Mouse (Mus musculus): ENCODE results near the gene Zbtb7b. TPM values are rescaled to one million over a fixed set of nuclear protein-coding genes. Genes with fewer than 3 reads are reported as not detected.

The Zbtb7b gene
- polyA plus RNA-seq, 1 experiment from 2014 or later, result 0.69 TPM

- H3K4me3 ChIP-seq, result no peak overlapping the region
- H3K36me3 ChIP-seq (replicated peaks), result peaks cover 53% of the 10 kb centered on the region
These were observed 30.0 kb upstream of the Zbtb7b start for GRCm38 (mm10) chr3:89424416-89425140.

GRCm38 (mm10) chr3:89422556-89423205, 28.1 kb upstream of the Zbtb7b start:
- H3K4me1 ChIP-seq, result peaks cover 46% of the 10 kb centered on the region
- 80% methylated on average over 6 of the region's 6 CpGs for WGBS

More at GRCm38 (mm10) chr3:89424416-89425140, 30.0 kb upstream of the Zbtb7b start:
- Histone ChIP-seq H3K4me1 (peaks cover 41% of the 10 kb centered on the region), H3K9me3 (no peaks in the 10 kb centered on the region), H3K27ac (no peak overlapping the region), H3K27me3 (ENCODE audit: poor library complexity, severe bottlenecking) (no peaks in the 10 kb centered on the region)
- DNase-seq (ENCODE audit: extremely low spot score, low spot score), result no peak
- 95% methylated on average over 5 of the region's 5 CpGs for WGBS

GRCm38 (mm10) chr3:89421810-89422473, 27.4 kb upstream of the Zbtb7b start:
- H3K36me3 ChIP-seq (replicated peaks), result peaks cover 40% of the 10 kb centered on the region
- H3K9me3 ChIP-seq, result no peaks in the 10 kb centered on the region
- no peaks in the 10 kb centered on the region for H3K27me3 ChIP-seq (ENCODE audit: poor library complexity, severe bottlenecking)
- WGBS, result 5% methylated on average over 22 of the region's 22 CpGs
- peak overlapping the region; percentile 86 for H3K27ac ChIP-seq
- H3K4me1 ChIP-seq, result peaks cover 52% of the 10 kb centered on the region
- DNase-seq (ENCODE audit: extremely low spot score, low spot score), result no peak
- peak overlapping the region; percentile 52 for H3K4me3 ChIP-seq

More at GRCm38 (mm10) chr3:89422556-89423205, 28.1 kb upstream of the Zbtb7b start:
- H3K9me3 ChIP-seq, result no peaks in the 10 kb centered on the region
- DNase-seq (ENCODE audit: extremely low spot score, low spot score), result no peak
- H3K27me3 ChIP-seq (ENCODE audit: poor library complexity, severe bottlenecking), result no peaks in the 10 kb centered on the region
- peaks cover 47% of the 10 kb centered on the region for H3K36me3 ChIP-seq (replicated peaks)
- peak overlapping the region; percentile 52 for H3K4me3 ChIP-seq
- H3K27ac ChIP-seq, result peak overlapping the region; percentile 86

- peaks cover 38% of the 10 kb centered on the region for H3K36me3 ChIP-seq (replicated peaks)
- 2% methylated on average over 11 of the region's 11 CpGs for WGBS
- H3K27ac ChIP-seq, result peak overlapping the region; percentile 86
- H3K27me3 ChIP-seq (ENCODE audit: poor library complexity, severe bottlenecking), result no peaks in the 10 kb centered on the region
- peak overlapping the region; percentile 52 for H3K4me3 ChIP-seq
- H3K9me3 ChIP-seq, result no peaks in the 10 kb centered on the region
- H3K4me1 ChIP-seq, result peaks cover 59% of the 10 kb centered on the region
- peak; percentile 73 for DNase-seq (ENCODE audit: extremely low spot score, low spot score)
These were observed 26.6 kb upstream of the Zbtb7b start for GRCm38 (mm10) chr3:89421002-89421774.

GRCm38 (mm10) chr3:89420421-89420820, 25.8 kb upstream of the Zbtb7b start:
- H3K27me3 ChIP-seq (ENCODE audit: poor library complexity, severe bottlenecking), result no peaks in the 10 kb centered on the region
- H3K27ac ChIP-seq, result peak overlapping the region; percentile 86
- H3K9me3 ChIP-seq, result no peaks in the 10 kb centered on the region
- peaks cover 61% of the 10 kb centered on the region for H3K4me1 ChIP-seq
- peak overlapping the region; percentile 52 for H3K4me3 ChIP-seq
- no peak for DNase-seq (ENCODE audit: extremely low spot score, low spot score)
- H3K36me3 ChIP-seq (replicated peaks), result peaks cover 40% of the 10 kb centered on the region
- 61% methylated on average over 2 of the region's 2 CpGs for WGBS

- 31% methylated on average over 3 of the region's 3 CpGs for WGBS
- DNase-seq (ENCODE audit: extremely low spot score, low spot score), result no peak
- H3K27ac ChIP-seq, result peak overlapping the region; percentile 93
- H3K36me3 ChIP-seq (replicated peaks), result peaks cover 41% of the 10 kb centered on the region
- H3K9me3 ChIP-seq, result no peaks in the 10 kb centered on the region
- no peaks in the 10 kb centered on the region for H3K27me3 ChIP-seq (ENCODE audit: poor library complexity, severe bottlenecking)
- H3K4me3 ChIP-seq, result peak overlapping the region; percentile 71
- H3K4me1 ChIP-seq, result peaks cover 61% of the 10 kb centered on the region
These were observed 25.4 kb upstream of the Zbtb7b start for GRCm38 (mm10) chr3:89419981-89420380.

- Histone ChIP-seq H3K4me3 (peak overlapping the region; percentile 71), H3K36me3 (replicated peaks) (peaks cover 41% of the 10 kb centered on the region), H3K27ac (peak overlapping the region; percentile 93), H3K9me3 (no peaks in the 10 kb centered on the region), H3K27me3 (ENCODE audit: poor library complexity, severe bottlenecking) (no peaks in the 10 kb centered on the region), H3K4me1 (peaks cover 61% of the 10 kb centered on the region)
- 4% methylated on average over 9 of the region's 9 CpGs for WGBS
- DNase-seq (ENCODE audit: extremely low spot score, low spot score), result peak; percentile 27
These were observed 25.0 kb upstream of the Zbtb7b start for GRCm38 (mm10) chr3:89419571-89419970.

- Histone ChIP-seq H3K27me3 (ENCODE audit: poor library complexity, severe bottlenecking) (no peaks in the 10 kb centered on the region), H3K4me3 (peak overlapping the region; percentile 71), H3K9me3 (no peaks in the 10 kb centered on the region), H3K27ac (peak overlapping the region; percentile 93), H3K4me1 (peaks cover 61% of the 10 kb centered on the region), H3K36me3 (replicated peaks) (peaks cover 41% of the 10 kb centered on the region)
- peak; percentile 85 for DNase-seq (ENCODE audit: extremely low spot score, low spot score)
- WGBS, result under 1% methylated on average over 16 of the region's 16 CpGs
These were observed 24.3 kb upstream of the Zbtb7b start for GRCm38 (mm10) chr3:89418861-89419250.

GRCm38 (mm10) chr3:89418170-89418860, 23.7 kb upstream of the Zbtb7b start, which contains the start of the genes Cks1b and Shc1:
TSS of gene Cks1b (minus strand) at chr3:89418383.
TSS of gene Shc1 (plus strand) at chr3:89418443.
- H3K36me3 ChIP-seq (replicated peaks), result peaks cover 40% of the 10 kb centered on the region
- no peaks in the 10 kb centered on the region for H3K27me3 ChIP-seq (ENCODE audit: poor library complexity, severe bottlenecking)
- H3K4me1 ChIP-seq, result peaks cover 57% of the 10 kb centered on the region
- peak within 1 kb of the TSS; percentile 71 for H3K4me3 ChIP-seq
- no peaks in the 10 kb centered on the region for H3K9me3 ChIP-seq
- DNase-seq (ENCODE audit: extremely low spot score, low spot score), result peak; percentile 97
- peak within 1 kb of the TSS; percentile 93 for H3K27ac ChIP-seq
- WGBS, result under 1% methylated on average over 39 of the region's 39 CpGs

GRCm38 (mm10) chr3:89417840-89418169, 23.2 kb upstream of the Zbtb7b start:
- H3K9me3 ChIP-seq, result no peaks in the 10 kb centered on the region
- H3K4me1 ChIP-seq, result peaks cover 52% of the 10 kb centered on the region
- DNase-seq (ENCODE audit: extremely low spot score, low spot score), result no peak
- no peaks in the 10 kb centered on the region for H3K27me3 ChIP-seq (ENCODE audit: poor library complexity, severe bottlenecking)
- H3K4me3 ChIP-seq, result peak overlapping the region; percentile 71
- peaks cover 40% of the 10 kb centered on the region for H3K36me3 ChIP-seq (replicated peaks)
- under 1% methylated on average over 20 of the region's 20 CpGs for WGBS
- peak overlapping the region; percentile 93 for H3K27ac ChIP-seq

GRCm38 (mm10) chr3:89417131-89417530, 22.6 kb upstream of the Zbtb7b start:
- Histone ChIP-seq H3K27me3 (ENCODE audit: poor library complexity, severe bottlenecking) (no peaks in the 10 kb centered on the region), H3K36me3 (replicated peaks) (peaks cover 41% of the 10 kb centered on the region), H3K4me1 (peaks cover 48% of the 10 kb centered on the region), H3K27ac (peak overlapping the region; percentile 93), H3K9me3 (no peaks in the 10 kb centered on the region), H3K4me3 (peak overlapping the region; percentile 71)
- 37% methylated on average over 2 of the region's 2 CpGs for WGBS
- no peak for DNase-seq (ENCODE audit: extremely low spot score, low spot score)

GRCm38 (mm10) chr3:89416158-89416557, 21.6 kb upstream of the Zbtb7b start:
- DNase-seq (ENCODE audit: extremely low spot score, low spot score), result no peak
- H3K27me3 ChIP-seq (ENCODE audit: poor library complexity, severe bottlenecking), result no peaks in the 10 kb centered on the region
- H3K4me1 ChIP-seq, result peaks cover 43% of the 10 kb centered on the region
- H3K36me3 ChIP-seq (replicated peaks), result peaks cover 41% of the 10 kb centered on the region
- no peak overlapping the region for H3K27ac ChIP-seq
- H3K9me3 ChIP-seq, result no peaks in the 10 kb centered on the region
- WGBS, result 95% methylated on average over 8 of the region's 8 CpGs
- peak overlapping the region; percentile 71 for H3K4me3 ChIP-seq
